Mouse (Mus musculus) induced T-regulatory cell, adult 2 months (primary cell): Measurements from ENCODE around the gene Jtb.
"Not testable (repeated sequence)": the region's sequence is repeated elsewhere in the genome, so short reads cannot be mapped to it uniquely, and the experiment has no call there.

Experiments
- DNase-seq: peaks from one replicate; pipeline ENCODE4 v3.0.0-alpha.2; 2012; ENCODE audit warnings: low read depth

The Jtb gene

DNA sequence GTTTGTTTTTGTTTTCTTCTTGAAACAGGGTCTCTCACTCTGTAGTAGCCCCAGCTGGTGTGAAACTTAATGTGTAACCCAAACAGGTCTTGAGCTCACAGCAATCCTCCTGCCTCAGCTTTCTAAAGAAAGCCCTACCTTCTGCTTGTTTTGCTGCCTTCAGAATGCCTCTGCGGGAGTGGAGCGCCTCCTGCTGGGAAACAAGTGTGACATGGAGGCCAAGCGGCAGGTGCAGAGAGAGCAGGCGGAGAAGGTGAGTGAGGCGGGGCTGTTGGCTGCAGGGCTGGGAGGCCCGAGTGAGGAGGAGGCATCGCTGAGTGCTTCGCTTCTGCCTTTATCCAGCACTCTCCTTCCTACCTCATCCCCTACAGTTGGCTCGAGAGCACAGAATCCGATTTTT lies 7.1 kb upstream of the Jtb start:
- no peak for DNase-seq

DNA sequence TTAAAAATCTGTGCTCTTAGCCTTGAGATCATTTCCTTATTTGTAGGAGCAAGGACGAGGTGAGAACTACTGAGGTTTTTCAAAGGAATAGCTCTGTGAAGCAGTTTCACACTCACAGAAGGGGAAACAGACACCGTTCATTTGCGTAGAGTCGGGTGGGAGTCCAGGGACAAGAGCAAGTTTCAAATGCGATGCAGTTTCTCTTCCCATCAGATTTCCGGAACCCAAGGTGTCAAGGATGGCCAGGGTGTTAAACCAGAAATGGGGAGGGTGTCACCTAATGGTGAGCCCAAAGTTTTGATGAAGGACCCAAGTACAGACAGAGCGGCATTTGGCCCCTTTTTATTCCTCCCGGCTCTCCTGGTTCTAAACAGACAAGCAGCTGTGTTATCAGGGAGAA lies 322 bp upstream of the Jtb start:
- no peak for DNase-seq

DNA sequence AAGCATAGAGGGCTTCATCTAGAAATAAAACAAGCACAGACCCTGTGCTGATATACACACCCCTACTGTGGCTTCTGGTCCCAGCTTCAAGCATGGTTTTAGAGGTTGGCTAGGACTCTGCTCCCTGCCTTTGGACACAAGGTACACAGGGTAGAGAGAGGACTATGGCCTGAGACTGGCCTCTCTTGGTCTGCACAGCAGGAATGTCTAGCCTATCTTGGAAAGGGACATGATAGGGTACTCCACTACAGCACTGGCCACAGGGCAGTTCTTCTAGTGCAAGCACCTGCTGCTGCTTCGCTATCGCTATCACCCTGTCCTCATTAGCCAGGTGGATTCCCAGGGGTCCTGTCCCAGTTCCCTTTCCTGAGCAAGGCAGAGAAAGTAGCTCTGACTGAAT lies 9.9 kb downstream of the Jtb start:
- no peak for DNase-seq

DNA sequence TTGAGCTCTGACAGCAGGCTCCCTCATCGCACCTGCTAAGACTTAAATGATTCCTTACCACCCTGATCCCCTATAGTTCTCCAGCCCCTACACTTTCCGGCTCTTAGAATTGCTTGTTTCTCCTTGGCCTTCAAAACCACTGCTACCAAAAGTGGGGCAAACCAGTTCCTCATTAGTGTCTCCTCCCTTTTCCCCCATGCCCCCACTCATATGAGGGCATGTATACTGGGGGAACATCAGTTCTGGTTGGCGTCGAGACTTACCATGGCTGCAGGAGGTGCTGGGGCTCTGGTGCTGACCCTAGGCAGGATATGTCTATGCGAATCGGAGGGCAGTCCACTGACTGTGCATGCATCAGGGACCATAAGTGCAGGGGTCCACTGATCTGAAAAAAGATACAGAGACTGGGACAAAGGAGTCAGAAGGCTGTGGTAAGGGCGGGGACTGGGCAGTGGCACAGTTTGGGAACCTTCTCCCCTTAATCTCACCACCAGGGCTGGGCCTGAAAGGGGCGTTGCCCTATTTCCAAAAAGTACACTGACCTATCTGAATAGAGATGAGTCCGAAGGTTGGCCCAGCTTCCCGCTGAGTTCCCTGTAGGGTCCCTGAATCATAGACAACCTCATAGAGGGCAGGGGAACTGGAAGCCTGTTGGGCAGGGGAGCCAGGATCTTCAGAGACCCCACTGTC lies 10.4 kb downstream of the Jtb start:
- DNase-seq, result no peak

DNA sequence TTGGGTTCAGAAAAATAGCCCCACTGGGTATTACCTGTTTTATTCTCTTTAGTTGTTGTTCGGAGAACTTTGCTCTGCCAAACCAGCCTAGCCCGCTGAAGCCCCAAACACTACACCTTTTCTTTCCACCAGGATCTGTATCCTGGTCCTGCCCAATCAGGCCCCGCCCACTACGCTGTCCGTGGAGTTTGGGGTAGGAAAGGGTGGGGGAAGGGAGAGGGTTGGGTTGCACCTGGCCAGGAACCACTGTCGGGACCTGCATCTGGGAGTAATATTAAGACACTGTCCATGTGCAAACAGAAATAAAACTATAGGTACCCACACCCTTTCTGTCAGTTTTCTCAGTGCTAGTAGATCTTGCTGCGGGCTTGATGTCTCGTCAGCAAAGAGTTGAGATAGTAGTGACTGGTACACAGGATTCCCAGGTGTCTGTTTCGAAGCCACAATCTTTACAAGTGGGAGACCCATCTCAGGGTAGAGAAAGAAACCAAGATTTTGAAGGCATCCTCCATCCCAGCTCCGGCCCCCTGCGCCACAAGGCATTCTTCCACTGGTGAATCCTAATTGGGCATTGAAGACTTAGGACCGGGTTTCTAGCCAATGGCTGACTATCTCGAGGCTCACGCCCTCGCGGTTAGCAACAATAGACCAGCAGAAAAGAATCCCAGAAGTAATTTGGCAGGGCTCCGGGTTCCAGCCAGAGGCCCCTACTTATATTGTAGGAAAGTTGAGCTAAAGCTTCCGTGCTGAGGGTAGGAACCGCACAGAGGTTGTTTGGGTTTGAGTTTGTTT lies 11.8 kb downstream of the Jtb start, which contains the start of gene Creb3l4:
Creb3l4 (minus strand) TSS at position 529 of the 792 bp plus-strand sequence.
- DNase-seq, result no peak

DNA sequence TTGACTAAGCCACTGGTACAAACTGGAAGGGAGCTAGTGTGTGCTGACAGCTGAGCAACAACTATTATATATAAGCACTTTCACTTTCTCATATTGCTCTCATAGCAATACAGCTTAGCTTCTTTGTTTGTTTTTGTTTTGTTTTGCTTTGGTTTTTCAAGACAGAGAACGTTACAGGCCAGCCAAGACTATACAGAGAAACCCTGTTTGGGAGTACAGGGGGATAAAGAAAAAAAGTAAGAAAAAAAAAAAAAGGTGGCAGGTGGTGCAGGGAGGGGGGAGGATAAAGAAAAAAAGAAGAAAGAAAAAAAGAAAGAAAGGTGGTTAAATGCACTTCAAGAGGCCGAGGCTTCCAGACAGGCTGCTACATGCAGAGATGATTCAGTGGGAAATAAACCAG lies 14.0 kb downstream of the Jtb start:
- DNase-seq, result peak; percentile 66

DNA sequence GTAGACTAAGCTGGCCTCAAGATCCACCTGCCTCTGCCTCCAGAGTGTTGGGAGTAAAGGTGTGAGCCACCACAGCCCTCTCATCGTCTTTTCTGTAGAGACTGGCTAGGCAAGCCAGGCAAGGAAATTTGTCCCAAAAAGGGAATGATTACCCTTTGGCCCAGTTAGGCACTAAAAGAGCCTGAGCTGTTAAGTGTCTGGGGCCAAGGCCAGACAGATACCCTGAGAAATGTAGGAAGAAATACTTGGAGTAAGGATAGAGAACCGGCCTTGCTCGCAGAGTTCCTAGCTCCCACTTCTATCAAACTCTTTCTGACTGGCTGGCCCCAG lies 16.2 kb downstream of the Jtb start:
- no peak for DNase-seq

DNA sequence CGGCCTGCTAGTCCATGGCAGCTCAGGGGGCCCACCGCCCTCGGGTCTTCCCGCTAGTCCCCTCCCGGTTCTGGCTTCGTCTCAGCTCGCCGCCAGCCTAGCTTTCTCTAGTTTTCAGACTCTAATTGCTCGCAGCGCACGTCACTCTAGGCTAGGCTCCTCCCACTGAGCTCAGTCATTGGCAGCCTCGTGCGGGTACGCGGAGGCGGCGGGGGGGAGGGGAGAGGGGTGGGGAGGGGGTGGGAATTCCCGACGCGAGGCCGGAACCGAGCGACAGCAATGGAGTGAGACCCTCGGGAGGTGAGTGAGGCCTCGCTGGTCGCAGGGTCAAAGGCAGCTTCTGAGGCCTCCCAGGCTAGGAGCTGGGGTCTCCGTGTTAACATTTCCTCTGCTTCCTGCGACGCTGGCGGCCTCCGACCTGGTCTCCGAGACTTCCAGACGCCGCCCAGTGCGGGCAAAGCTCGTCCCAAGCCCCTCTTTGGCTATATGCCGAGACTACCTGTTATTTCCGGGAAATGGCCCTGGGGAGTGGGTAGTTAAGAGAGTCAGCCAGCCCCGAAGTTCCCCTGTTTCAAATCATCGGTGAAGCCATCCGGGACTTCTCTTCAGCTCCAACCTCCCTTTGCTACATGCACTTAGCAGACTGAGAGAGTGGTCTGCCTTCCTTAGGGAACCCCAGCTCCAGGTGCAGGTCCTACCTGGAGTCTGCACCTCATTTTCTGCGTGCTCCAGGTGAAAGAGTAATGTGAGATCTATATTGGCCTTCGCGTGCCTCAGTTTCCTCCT lies 16.8 kb downstream of the Jtb start, which contains the start of gene Slc39a1:
Slc39a1 (plus strand) TSS at position 213 of the 786 bp plus-strand sequence.
- DNase-seq, result peak; percentile 96

DNA sequence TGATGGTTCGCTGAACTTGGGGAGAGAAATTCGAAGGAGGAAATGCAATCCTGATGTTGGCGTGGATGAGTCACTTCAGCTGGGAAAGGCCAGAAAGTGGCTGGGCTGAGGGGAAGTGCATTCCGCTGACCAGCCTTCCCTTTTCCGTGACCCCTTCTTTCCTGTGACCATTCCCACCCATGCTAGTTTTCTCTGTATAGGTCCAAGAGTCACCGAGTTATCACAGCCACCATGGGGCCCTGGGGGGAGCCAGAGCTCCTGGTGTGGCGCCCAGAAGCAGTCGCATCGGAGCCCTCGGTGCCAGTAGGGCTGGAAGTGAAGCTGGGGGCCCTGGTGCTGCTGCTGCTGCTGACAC lies 17.3 kb downstream of the Jtb start:
- no peak for DNase-seq

DNA sequence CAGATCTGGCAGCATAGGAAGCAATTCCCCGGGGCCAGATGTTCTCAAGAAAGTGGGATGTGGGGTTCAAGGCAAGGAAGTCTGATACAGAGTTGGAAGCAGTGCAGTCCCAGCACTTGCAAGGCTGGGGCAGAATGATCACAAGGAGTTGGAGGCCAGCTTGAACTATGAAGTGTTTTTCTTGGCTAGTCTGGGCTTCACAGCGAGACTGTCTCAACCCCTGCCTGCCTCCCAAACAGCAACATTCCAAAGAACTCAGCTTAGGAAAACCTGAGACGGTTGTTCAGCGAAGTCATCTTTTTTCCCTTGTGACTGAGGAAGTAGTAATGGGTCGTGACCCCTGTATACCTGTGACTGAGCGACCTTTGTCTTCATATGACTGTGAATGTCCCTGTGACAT lies 19.4 kb downstream of the Jtb start:
- no peak for DNase-seq

DNA sequence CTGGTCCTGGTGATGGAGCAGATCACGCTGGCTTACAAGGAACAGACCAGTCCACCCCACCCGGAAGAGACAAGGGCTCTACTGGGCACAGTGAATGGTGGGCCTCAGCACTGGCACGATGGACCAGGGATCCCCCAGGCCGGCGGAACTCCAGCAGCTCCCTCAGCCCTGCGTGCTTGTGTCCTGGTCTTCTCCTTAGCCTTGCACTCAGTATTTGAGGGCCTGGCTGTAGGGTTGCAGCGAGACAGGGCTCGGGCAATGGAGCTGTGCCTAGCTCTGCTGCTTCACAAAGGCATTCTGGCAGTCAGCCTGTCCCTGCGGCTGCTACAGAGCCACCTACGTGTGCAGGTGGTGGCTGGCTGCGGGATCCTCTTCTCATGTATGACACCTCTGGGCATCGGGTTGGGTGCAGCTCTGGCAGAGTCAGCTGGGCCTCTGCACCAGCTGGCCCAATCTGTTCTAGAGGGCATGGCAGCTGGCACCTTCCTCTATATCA lies 20.4 kb downstream of the Jtb start:
- not testable (repeated sequence) for DNase-seq

DNA sequence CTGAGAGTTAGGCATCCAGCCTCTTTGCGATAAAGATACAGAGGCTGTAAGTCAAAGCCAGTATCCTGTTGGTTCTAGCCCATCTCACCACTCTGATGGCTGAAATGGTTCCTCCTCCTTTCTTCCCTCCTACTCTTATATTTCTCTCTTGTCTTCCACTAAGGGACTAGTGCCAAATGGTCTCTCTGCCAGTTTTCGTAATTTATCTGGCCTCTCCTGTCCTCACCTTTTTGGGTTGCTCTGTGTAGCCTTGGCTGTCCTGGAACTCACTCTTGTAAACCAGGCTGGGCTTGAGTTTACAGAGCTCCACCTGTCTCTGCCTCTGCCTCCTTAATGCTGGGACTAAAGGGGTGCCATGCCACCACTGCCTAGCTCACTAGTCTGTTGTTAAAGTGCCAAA lies 21.3 kb downstream of the Jtb start:
- not testable (repeated sequence) for DNase-seq

DNA sequence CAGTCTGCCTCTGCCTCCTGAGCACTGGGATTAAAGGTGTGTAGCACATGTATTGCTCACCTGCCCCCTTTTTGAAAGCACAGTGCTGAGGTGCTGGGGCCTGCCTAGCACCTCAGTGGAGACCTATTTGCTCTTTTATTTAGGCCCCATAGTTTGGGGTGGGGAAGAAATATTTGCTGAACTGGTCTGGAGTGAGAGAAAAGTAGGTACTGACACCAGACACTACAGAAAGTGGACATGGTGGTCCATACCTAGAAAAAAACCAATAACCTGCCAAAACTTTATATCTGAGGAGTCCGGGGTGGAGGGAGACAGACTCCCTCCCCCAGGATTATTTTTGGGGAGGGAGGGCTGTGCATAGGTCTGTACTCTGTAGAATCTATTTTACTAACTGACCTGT lies 21.8 kb downstream of the Jtb start:
- DNase-seq, result peak; percentile 39

DNA sequence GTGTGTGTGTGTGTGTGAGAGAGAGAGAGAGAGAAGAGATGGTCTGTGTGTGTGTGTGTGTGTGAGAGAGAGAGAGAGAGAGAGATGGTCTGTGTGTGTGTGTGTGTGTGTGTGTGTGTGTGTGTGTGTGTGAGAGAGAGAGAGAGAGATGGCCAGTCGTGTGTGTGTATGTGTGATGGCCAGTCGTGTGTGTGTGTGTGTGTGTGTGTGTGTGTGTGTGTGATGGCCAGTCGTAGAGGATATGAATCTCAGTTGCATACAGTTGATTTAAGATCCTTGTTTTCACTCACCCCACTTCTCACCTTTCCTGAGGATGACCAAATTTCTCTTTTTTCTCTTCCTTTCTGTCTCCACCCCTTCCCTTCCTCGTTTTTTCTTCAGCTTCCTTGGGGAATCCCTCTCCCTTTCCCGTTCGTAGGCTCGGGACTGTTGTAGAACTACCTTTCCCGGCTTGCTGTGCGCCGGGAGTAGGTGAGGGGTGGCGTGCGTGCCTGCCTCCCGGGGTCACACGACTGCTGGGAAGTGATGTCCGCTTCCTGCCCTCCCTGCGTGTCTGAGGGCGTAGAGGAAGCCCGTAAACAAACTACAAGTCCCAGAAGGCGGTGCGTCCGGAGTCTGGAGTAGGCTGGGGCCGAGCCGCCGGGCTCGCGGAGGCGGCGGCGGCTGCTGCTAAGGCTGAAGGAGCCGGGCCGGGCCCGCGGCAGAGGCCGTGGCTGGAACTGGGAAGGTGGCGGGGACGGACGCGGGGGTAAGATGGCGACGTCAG lies 22.4 kb downstream of the Jtb start, which contains the start of gene Crtc2:
Crtc2 (plus strand) TSS at position 511 of the 766 bp plus-strand sequence.
- peak; percentile 95 for DNase-seq

DNA sequence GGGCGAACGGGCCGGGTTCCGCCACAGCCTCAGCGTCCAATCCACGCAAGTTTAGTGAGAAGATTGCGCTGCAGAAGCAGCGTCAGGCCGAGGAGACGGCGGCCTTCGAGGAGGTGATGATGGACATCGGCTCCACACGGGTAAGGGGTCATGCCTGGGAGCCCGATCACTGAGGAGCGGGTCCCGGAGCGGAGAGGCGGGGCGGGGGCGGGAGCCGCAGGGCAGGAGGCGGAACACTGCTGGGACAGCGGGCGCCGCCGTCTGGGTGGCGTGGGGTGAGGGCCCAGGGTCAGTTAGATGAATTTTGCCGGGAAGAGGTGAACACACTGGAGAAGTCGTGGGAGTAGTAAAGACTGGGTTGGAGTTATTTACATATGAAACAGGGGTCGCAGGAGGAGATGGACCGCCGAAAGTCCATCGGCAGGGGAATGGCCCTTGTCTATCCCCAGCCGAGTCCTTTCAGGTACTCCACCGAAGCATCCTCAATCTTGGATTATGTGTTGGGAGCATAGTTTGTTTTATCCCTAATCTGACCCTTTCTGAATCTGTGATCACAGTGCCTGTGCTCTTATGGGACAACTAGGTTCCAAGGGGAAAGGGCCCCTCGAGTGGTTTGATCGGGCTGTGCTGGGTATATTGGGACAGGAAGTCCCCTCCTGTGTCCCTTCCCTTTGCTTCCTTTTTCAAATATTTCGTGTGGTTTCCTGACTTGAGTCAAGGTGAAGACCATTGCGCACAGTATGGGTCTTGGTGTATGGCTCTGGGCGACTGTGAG lies 23.2 kb downstream of the Jtb start:
- DNase-seq, result peak; percentile 73

DNA sequence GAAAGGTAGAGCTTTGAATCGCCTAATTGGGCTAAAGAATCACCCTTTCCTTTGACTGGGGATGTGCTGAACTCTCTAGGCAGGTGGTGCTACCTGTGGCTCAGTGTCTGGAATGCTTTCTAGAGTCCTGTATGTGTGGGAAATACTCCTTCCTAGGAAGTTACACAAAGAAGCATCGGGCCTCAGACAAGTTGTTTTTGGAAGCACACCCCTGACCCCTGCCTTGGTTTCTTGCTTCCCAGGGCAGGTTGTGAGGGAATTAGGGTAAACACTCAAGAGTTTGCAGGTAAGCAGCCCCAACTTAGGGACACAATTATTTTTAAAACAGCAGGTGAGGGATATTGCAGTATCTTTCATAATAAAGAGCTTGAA lies 23.8 kb downstream of the Jtb start:
- DNase-seq, result no peak

DNA sequence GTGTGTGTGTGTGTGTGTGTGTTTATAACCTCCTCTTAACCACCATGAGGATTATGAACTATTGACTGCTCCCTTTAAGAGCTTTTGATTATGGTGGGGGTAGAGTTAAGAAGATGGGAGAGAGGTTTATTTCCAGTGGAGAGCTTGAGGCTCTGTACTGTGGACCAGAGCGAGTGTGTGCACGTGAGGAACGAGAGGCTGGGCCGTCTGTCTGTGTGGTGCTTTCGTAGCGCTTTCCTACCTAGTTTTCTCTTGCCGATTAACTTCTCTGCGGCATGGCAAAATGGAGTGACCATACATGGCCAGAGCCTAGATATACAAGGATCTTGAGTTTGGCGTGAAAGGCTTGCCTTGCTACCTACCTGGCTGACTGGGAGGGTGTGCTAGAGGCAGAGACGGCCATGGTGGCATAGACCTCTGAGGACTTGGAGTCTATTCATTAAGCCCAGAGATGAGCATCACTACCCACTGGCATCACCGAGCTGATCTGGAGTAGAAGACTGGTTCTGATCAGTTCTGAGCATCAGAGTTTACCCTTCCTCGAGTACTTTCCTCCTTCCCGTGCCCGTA lies 24.5 kb downstream of the Jtb start:
- no peak for DNase-seq

DNA sequence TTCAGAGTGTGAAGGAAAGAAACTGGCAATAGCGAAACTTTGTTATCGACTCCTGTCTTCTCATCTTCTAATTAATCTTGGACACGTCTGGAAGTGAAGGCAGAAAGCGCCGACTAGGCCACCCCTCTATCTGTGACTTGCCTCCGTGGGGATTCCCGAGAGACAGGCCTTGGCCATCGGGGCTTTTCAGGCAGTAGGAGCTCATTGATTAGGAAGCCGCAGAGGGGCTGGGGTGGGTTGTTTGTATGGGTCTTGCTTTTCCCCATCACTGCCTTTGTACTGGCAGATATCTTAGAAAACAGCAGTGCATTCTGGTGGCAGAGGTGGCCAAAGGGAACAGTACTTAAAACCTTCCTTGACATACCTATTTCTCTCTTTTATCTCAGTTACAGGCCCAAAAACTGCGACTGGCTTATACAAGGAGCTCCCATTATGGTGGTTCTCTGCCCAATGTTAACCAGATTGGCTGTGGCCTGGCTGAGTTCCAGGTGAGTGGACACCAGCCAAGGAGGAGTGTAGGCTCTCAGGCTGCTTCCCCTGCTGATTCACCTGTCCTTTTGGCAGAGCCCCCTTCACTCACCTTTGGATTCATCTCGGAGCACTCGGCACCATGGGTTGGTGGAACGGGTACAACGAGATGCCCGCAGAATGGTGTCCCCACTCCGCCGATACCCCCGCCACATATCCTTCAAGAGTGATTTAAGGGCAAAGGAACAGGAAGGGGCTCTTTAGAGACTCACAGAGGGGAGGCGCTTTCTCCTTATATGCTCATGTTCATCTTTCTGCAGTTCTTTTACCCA lies 25.5 kb downstream of the Jtb start:
- DNase-seq, result no peak

DNA sequence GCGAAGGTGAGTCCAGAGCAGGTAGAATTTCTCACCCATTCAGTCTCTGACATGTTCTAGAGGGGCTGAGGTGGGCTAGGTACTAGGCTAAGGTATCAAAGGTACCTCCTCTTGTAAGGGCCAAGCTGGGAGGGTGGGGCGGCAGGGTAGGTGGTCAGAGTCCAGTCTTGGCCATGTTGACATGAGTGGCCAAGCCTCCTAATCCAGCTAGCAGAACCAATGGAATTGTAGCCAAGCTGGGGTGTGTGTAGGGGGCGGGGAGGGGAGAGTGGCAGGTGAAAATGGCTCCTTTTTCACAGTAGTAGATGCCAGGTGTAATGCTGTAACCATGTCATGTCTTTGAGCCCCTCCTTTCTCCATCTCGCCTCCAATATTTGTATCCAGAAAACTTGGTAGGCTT lies 27.1 kb downstream of the Jtb start:
- no peak for DNase-seq
